Mouse (Mus musculus) layer of hippocampus, adult 9-11 months (tissue): ENCODE results near the gene Lsm4.

Source experiments
- DNase-seq: peaks from one replicate; pipeline ENCODE4 v3.0.0; 2022

Lsm4 gene

GRCm38 (mm10) chr8:70650351-70650750 lies 22.7 kb upstream of the Lsm4 start:
- DNase-seq, result no peak

- DNase-seq, result no peak
Observed at GRCm38 (mm10) chr8:70653226-70653625, 19.8 kb upstream of the Lsm4 start.

- no peak for DNase-seq
Observed at GRCm38 (mm10) chr8:70654121-70654520, 18.9 kb upstream of the Lsm4 start.

GRCm38 (mm10) chr8:70655469-70655868 lies 17.6 kb upstream of the Lsm4 start:
- no peak for DNase-seq

GRCm38 (mm10) chr8:70656193-70656790 lies 16.8 kb upstream of the Lsm4 start:
- DNase-seq, result no peak

GRCm38 (mm10) chr8:70657214-70657613 lies 15.8 kb upstream of the Lsm4 start:
- DNase-seq, result no peak

- no peak for DNase-seq
Observed at GRCm38 (mm10) chr8:70657739-70658138, 15.3 kb upstream of the Lsm4 start.

GRCm38 (mm10) chr8:70658897-70659603 lies 14.0 kb upstream of the Lsm4 start:
- DNase-seq, result no peak

GRCm38 (mm10) chr8:70659604-70660272 lies 13.3 kb upstream of the Lsm4 start:
- peak; percentile 85 for DNase-seq

- DNase-seq, result no peak
Observed at GRCm38 (mm10) chr8:70660273-70660725, 12.7 kb upstream of the Lsm4 start, which contains the start of gene Pgpep1. Gene Pgpep1 (minus strand): TSS chr8:70660388.

GRCm38 (mm10) chr8:70663691-70664090 lies 9.4 kb upstream of the Lsm4 start:
- no peak for DNase-seq

- DNase-seq, result no peak
Observed at GRCm38 (mm10) chr8:70664631-70665030, 8.4 kb upstream of the Lsm4 start.

GRCm38 (mm10) chr8:70665599-70665998 lies 7.4 kb upstream of the Lsm4 start:
- DNase-seq, result no peak

- peak; percentile 77 for DNase-seq
Observed at GRCm38 (mm10) chr8:70667071-70667470, 6.0 kb upstream of the Lsm4 start.

- no peak for DNase-seq
Observed at GRCm38 (mm10) chr8:70671615-70672324, 1.3 kb upstream of the Lsm4 start.

- no peak for DNase-seq
Observed at GRCm38 (mm10) chr8:70672325-70673078, 546 bp upstream of the Lsm4 start.

- DNase-seq, result no peak
Observed at GRCm38 (mm10) chr8:70674109-70674508, 1.1 kb downstream of the Lsm4 start.

GRCm38 (mm10) chr8:70674716-70675115 lies 1.7 kb downstream of the Lsm4 start:
- DNase-seq, result no peak

- no peak for DNase-seq
Observed at GRCm38 (mm10) chr8:70675336-70675735, 2.3 kb downstream of the Lsm4 start.

GRCm38 (mm10) chr8:70677451-70678080 lies 4.5 kb downstream of the Lsm4 start:
- DNase-seq, result no peak

- no peak for DNase-seq
Observed at GRCm38 (mm10) chr8:70678679-70679078, 5.6 kb downstream of the Lsm4 start.

GRCm38 (mm10) chr8:70679404-70679803 lies 6.4 kb downstream of the Lsm4 start:
- DNase-seq, result no peak
